In genomic region chr2:91436713-91437112, GRCm38 (mm10) we compare ENCODE assay signal across 25 mouse cellular contexts. TPM values are rescaled to one million over a fixed set of nuclear protein-coding genes. Genes with fewer than 3 reads are reported as not detected.
DNase-seq lines count a peak whose midpoint lies in the region; ATAC-seq and TF ChIP-seq lines count a peak whose summit lies in the region.
"Had no signal": no experiment of that assay in that cellular context is flagged by ENCODE, and none has a peak within 500 bp of the region (broad histone marks: within the 10 kb centered on the region; RNA-seq: fewer than 3 reads in every experiment).

No protein-coding gene starts in this region.

- no peaks in the 10 kb centered on the region for H3K36me3 ChIP-seq in heart, embryonic 14.5 days (ENCODE audit: control insufficient read depth, insufficient read depth, low read length)
- H3K36me3 ChIP-seq in lung, embryonic 15.5 days: no peaks in the 10 kb centered on the region
- H3K36me3 ChIP-seq: embryonic facial prominence, embryonic 13.5 days; intestine, embryonic 15.5 days; neural tube, embryonic 13.5 days had no signal

- H3K27ac ChIP-seq in gastrocnemius, adult 2 months: peak overlapping the region; percentile 38; the same call in 1 of the 2 replicates
- peak overlapping the region; percentile 68 to 70 for H3K27ac ChIP-seq in heart, embryonic 14.5 days (replicated peaks in 1 of 2; ENCODE audit: control insufficient read depth in 1 of 2, insufficient read depth in 1 of 2, low read depth in 2 of 2, low read length in 2 of 2)
- H3K27ac ChIP-seq in lung, embryonic 15.5 days: peak overlapping the region; percentile 57
- peak overlapping the region; percentile 40; the same call in 1 of the 2 replicates for H3K27ac ChIP-seq in olfactory bulb, adult 2 months (ENCODE audit: insufficient read depth, low read depth, low read length)
- H3K27ac ChIP-seq: embryonic facial prominence, embryonic 13.5 days; intestine, embryonic 15.5 days; neural tube, embryonic 13.5 days had no signal

- peaks cover 0 to 15% of the 10 kb centered on the region in 2 experiments for H3K4me1 ChIP-seq in heart, embryonic 14.5 days (ENCODE audit: control insufficient read depth in 2 of 2, insufficient read depth in 2 of 2, low read length in 2 of 2)
- H3K4me1 ChIP-seq in lung, embryonic 15.5 days: peaks cover 38% of the 10 kb centered on the region
- H3K4me1 ChIP-seq in olfactory bulb, adult 2 months (ENCODE audit: control insufficient read depth, insufficient read depth, low read length): peaks cover 9% of the 10 kb centered on the region
- H3K4me1 ChIP-seq: embryonic facial prominence, embryonic 13.5 days; intestine, embryonic 15.5 days; neural tube, embryonic 13.5 days had no signal

- 0 out of 2 replicates have a peak overlapping the region, but pooled peaks have one; percentile 1 for H3K9ac ChIP-seq in heart, embryonic 14.5 days (ENCODE audit: low read length)
- H3K9ac ChIP-seq in lung, embryonic 15.5 days: no peak overlapping the region
- H3K9ac ChIP-seq: embryonic facial prominence, embryonic 13.5 days; intestine, embryonic 15.5 days; neural tube, embryonic 13.5 days had no signal

- whole genome bisulfite sequencing in heart, embryonic 14.5 days: 67% methylated on average over 8 of the region's 8 CpGs
- WGBS in lung, embryonic 15.5 days: 76% methylated on average over 8 of the region's 8 CpGs
- 25% methylated on average over 8 of the region's 8 CpGs for WGBS in olfactory bulb, adult 2 months

- H3K9me3 ChIP-seq in heart, embryonic 14.5 days (ENCODE audit: control insufficient read depth, low read length): no peaks in the 10 kb centered on the region
- H3K9me3 ChIP-seq in lung, embryonic 15.5 days: no peaks in the 10 kb centered on the region
- H3K9me3 ChIP-seq: embryonic facial prominence, embryonic 13.5 days; intestine, embryonic 15.5 days; neural tube, embryonic 13.5 days had no signal

- no peak overlapping the region for H3K4me3 ChIP-seq in gastrocnemius, adult 2 months
- H3K4me3 ChIP-seq in heart, embryonic 14.5 days (ENCODE audit: control insufficient read depth in 1 of 2, insufficient read depth in 1 of 2, low read depth in 1 of 2, low read length in 2 of 2): no peak overlapping the region
- no peak overlapping the region for H3K4me3 ChIP-seq in lung, embryonic 15.5 days
- no peak overlapping the region for H3K4me3 ChIP-seq in olfactory bulb, adult 2 months (ENCODE audit: insufficient read depth, low read depth, low read length)
- H3K4me3 ChIP-seq: embryonic facial prominence, embryonic 13.5 days; erythroblast, embryonic 14.5 days; intestine, embryonic 15.5 days; myocyte; neural tube, embryonic 13.5 days had no signal

- ATAC-seq in heart, embryonic 14.5 days (ENCODE audit: insufficient number of reproducible peaks, insufficient read depth, low FRiP score, low read depth): no peak
- ATAC-seq in lung, embryonic 15.5 days (ENCODE audit: borderline replicate concordance, extremely low read depth, low FRiP score, low TSS enrichment): no peak
- ATAC-seq: CD4-positive, CD25-positive, alpha-beta regulatory T cell, adult 4 months; hindbrain, embryonic 16.5 days; intestine, embryonic 15.5 days; midbrain, embryonic 16.5 days had no signal

- no peak overlapping the region for H3K4me2 ChIP-seq in heart, embryonic 14.5 days (ENCODE audit: low read length)
- no peak overlapping the region for H3K4me2 ChIP-seq in lung, embryonic 15.5 days
- H3K4me2 ChIP-seq: embryonic facial prominence, embryonic 13.5 days; intestine, embryonic 15.5 days; neural tube, embryonic 13.5 days had no signal

- TF ChIP-seq POLR2A in olfactory bulb, adult 2 months (IDR thresholded peaks at IDR 0.05; ENCODE audit: insufficient read depth, low read depth, low read length): no peak

- TF ChIP-seq CTCF in gastrocnemius, adult 2 months (IDR thresholded peaks at IDR 0.05): no peak
- no peak for TF ChIP-seq CTCF in olfactory bulb, adult 2 months (IDR thresholded peaks at IDR 0.05; ENCODE audit: insufficient read depth, low read depth, low read length)

- H3K27me3 ChIP-seq in heart, embryonic 14.5 days (ENCODE audit: control insufficient read depth, insufficient read depth, low read length): no peaks in the 10 kb centered on the region
- no peaks in the 10 kb centered on the region for H3K27me3 ChIP-seq in lung, embryonic 15.5 days
- H3K27me3 ChIP-seq: embryonic facial prominence, embryonic 13.5 days; intestine, embryonic 15.5 days; neural tube, embryonic 13.5 days had no signal

- no peak for DNase-seq in gastrocnemius, adult 2 months
- DNase-seq in gastrocnemius, adult 18-20 months (ENCODE audit: low spot score): no peak
- DNase-seq in heart, adult 8-10 months (ENCODE audit: low spot score): no peak
- no peak for DNase-seq in lung, postnatal 25 days (ENCODE audit: low spot score)
- DNase-seq: adrenal gland, postnatal 14 days; cerebellum, adult 2 months; cerebellum, postnatal 25 days; gastrocnemius, postnatal 14 days; kidney, adult 8-10 months; kidney, postnatal 10 days; lung, postnatal 4 days; right cerebral cortex, postnatal 4 days; thymus, postnatal 14 days had no signal

- intact Hi-C loops in gastrocnemius, adult 2 months (cut with DNase I): no loop called here

RNA-seq across cellular contexts. Expression of gene 1110051M20Rik, which starts 7.8 kb away (rescaled TPM):
- 10 to 100 TPM; 13.4 to 20.0 TPM for total RNA-seq in gastrocnemius, adult 2 months (2021)
- total RNA-seq in gastrocnemius, adult 18-20 months (2021): 10 to 100 TPM; 14.4 to 21.7 TPM
- polyA plus RNA-seq in heart, embryonic 14.5 days (2014; fragmentation: Nextera tagmentation; extraction: Ambion mirVana): 42.1 and 46.3 TPM in 2 replicates
- total RNA-seq in heart, adult 8-10 months (2022): 10 to 100 TPM in 3 of 4 experiments, 1 to 10 TPM in 1; 9.1 to 14.9 (median 13.8) TPM
- polyA plus RNA-seq in lung, embryonic 15.5 days (2015; fragmentation: Nextera tagmentation; extraction: Ambion mirVana): 66.8 and 68.4 TPM in 2 replicates
- not detected in 2 replicates for polyA plus RNA-seq in olfactory bulb, adult 2 months (2012; ENCODE audit: insufficient read depth, insufficient read length, low replicate concordance, missing spikeins)

RNA-seq across cellular contexts. Expression of gene Lrp4, which starts 20.6 kb away (rescaled TPM):
- 10 to 100 TPM in 1 of 2 experiments, 1 to 10 TPM in 1; 7.8 to 10.2 TPM for total RNA-seq in gastrocnemius, adult 2 months (2021)
- 1 to 10 TPM; 8.8 to 9.6 TPM for total RNA-seq in gastrocnemius, adult 18-20 months (2021)
- 3.5 and 3.8 TPM in 2 replicates for polyA plus RNA-seq in heart, embryonic 14.5 days (2014; fragmentation: Nextera tagmentation; extraction: Ambion mirVana)
- 10 to 100 TPM in 3 of 4 experiments, 1 to 10 TPM in 1; 8.9 to 13.3 (median 11.3) TPM for total RNA-seq in heart, adult 8-10 months (2022)
- polyA plus RNA-seq in lung, embryonic 15.5 days (2015; fragmentation: Nextera tagmentation; extraction: Ambion mirVana): 10.0 and 11.4 TPM in 2 replicates
- polyA plus RNA-seq in olfactory bulb, adult 2 months (2012; ENCODE audit: insufficient read depth, insufficient read length, low replicate concordance, missing spikeins): not detected in 2 replicates
- total RNA-seq: megakaryocyte-erythroid progenitor cell, adult 5-6 weeks had no signal
- polyA plus RNA-seq: erythroblast, embryonic 14.5 days had no signal
